Mouse (Mus musculus) spleen, adult 2 months (tissue): ENCODE results near the gene Ncoa1. TPM values are rescaled to one million over a fixed set of nuclear protein-coding genes. Genes with fewer than 3 reads are reported as not detected.

Source experiments
- DNase-seq, 2 experiments: peaks; one replicate each; pipeline versions ENCODE4 v3.0.0 to v3.0.0-alpha.2; 2012 to 2021; ENCODE audit warnings: low spot score in 2 of 2, low read depth in 1 of 2
- H3K27ac ChIP-seq: fragments of 200-500 bp; 2 replicates; pipeline ENCODE4 v1.5.1; 2012; ENCODE audit warnings: low read length, inconsistent platforms; ENCODE audit not compliant: insufficient read depth
- H3K27me3 ChIP-seq: fragments of 200-500 bp; 2 replicates; pipeline ENCODE4 v1.6.1; 2012; ENCODE audit warnings: mild to moderate bottlenecking, moderate library complexity, low read length, inconsistent platforms; ENCODE audit not compliant: control insufficient read depth, insufficient read depth
- H3K36me3 ChIP-seq: fragments of 200-500 bp; 2 replicates; pipeline ENCODE4 v1.6.1; 2012; ENCODE audit warnings: mild to moderate bottlenecking, low read length, inconsistent platforms; ENCODE audit not compliant: control insufficient read depth, insufficient read depth
- H3K4me1 ChIP-seq: fragments of 200-500 bp; 2 replicates; pipeline ENCODE4 v1.6.1; 2011; ENCODE audit warnings: inconsistent platforms; ENCODE audit not compliant: control insufficient read depth, insufficient read depth, insufficient read length
- H3K4me3 ChIP-seq: fragments of 200-500 bp; 2 replicates; pipeline ENCODE4 v1.5.1; 2011; ENCODE audit warnings: mild to moderate bottlenecking, inconsistent platforms; ENCODE audit not compliant: insufficient read depth, insufficient read length; ENCODE audit errors: extremely low read depth
- CTCF ChIP-seq: fragments of 200-500 bp; IDR thresholded peaks from 2 replicates; pipeline ENCODE4 v1.5.1; 2011; ENCODE audit warnings: mild to moderate bottlenecking, inconsistent platforms; ENCODE audit not compliant: insufficient read depth, insufficient read length, insufficient replicate concordance; ENCODE audit errors: extremely low read depth
- POLR2A ChIP-seq: fragments of 200-500 bp; IDR thresholded peaks from 2 replicates; pipeline ENCODE4 v1.6.1; 2011; ENCODE audit warnings: low read depth, low read length, inconsistent platforms
- WGBS: fragments of 180-500 bp; shearing (Covaris S2); methylation state at CpG from one replicate; pipeline ENCODE4 v1.1.7; 2018; 5-methylcytosine and 5-hydroxymethylcytosine counted together
- polyA plus RNA-seq: library from polyadenylated mRNA; depleted of rRNA; stranded (reverse); fragments of >200 nt; gene quantifications from 2 replicates; pipeline ENCODE4 v1.2.3, GENCODE M21; 2012; rRNA removed

The Ncoa1 gene
- polyA plus RNA-seq, 1 experiment = 14.7 TPM

DNA sequence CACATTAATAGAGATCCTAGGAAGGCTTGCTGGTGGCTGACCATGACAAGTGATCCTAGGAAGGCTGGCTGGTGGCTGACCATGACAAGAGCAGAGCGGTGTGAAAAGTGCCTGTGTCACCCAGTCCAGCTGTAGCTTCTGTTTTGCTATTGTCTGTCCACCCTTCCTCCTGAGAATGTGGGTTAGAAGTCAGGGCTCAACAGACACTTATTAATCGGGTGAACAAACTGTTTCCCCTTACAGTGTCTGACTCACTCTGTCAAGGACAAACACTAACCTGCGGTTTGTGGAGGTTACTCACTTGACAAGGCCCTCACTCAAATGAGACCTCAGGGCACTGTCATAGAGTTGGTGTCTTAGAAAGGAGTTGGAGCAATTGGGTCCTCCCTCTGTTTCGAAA is 278.3 kb downstream of the Ncoa1 start:
- 80% methylated on average over 4 of the region's 4 CpGs for WGBS
- TF ChIP-seq CTCF (no peak), POLR2A (no peak)
- H3K27ac ChIP-seq = no peak overlapping the region
- no peak for DNase-seq
- no peak overlapping the region for H3K4me3 ChIP-seq
- H3K36me3 ChIP-seq = peaks cover 6% of the 10 kb centered on the region
- H3K4me1 ChIP-seq = no peaks in the 10 kb centered on the region
- H3K27me3 ChIP-seq = no peaks in the 10 kb centered on the region

Other genes with a start within 250 kb of the Ncoa1 start
- gene Ptrhd1, start 243.2 kb downstream of the Ncoa1 start, polyA plus RNA-seq = 3.4 and 4.1 TPM in 2 replicates
- gene Cenpo, start 242.9 kb downstream of the Ncoa1 start, polyA plus RNA-seq = 10.6 and 13.1 TPM in 2 replicates
- 33.6 and 38.9 TPM in 2 replicates for gene Itsn2, start 115.5 kb upstream of the Ncoa1 start, polyA plus RNA-seq
- gene Gm3625, start 115.7 kb upstream of the Ncoa1 start, polyA plus RNA-seq = not detected in 2 replicates